Mouse (Mus musculus): ENCODE measurements at regions not wholly inside any gene's neighbourhood (a gene's known extent, or its start where the extent isn't known, plus 50 kb on each side); places are given as distances from the start of the nearest gene placed in this dataset.

- no peak for DNase-seq (ENCODE audit: low spot score in 2 of 2)
Measured at GRCm38 (mm10) chr5:101146345-101146744, 300.8 kb downstream of the Gpat3 start.

- no peak for DNase-seq (ENCODE audit: low spot score in 2 of 2)
Measured at GRCm38 (mm10) chr5:101124941-101125453, 279.5 kb downstream of the Gpat3 start.

- DNase-seq (ENCODE audit: low spot score in 2 of 2), result no peak
Measured at GRCm38 (mm10) chr5:101122914-101123313, 277.4 kb downstream of the Gpat3 start.

- DNase-seq (ENCODE audit: low spot score in 2 of 2), result no peak
Measured at GRCm38 (mm10) chr5:101120509-101121201, 275.1 kb downstream of the Gpat3 start.

GRCm38 (mm10) chr5:101112151-101112769, 266.7 kb downstream of the Gpat3 start:
- no peak for DNase-seq (ENCODE audit: low spot score in 2 of 2)

- no peak for DNase-seq (ENCODE audit: low spot score in 2 of 2)
Measured at GRCm38 (mm10) chr5:101111619-101112018, 266.1 kb downstream of the Gpat3 start.

GRCm38 (mm10) chr5:101100975-101101699, 255.6 kb downstream of the Gpat3 start:
- DNase-seq (ENCODE audit: low spot score in 2 of 2), result no peak

- DNase-seq (ENCODE audit: low spot score in 2 of 2), result no peak
Measured at GRCm38 (mm10) chr5:101091027-101091598, 245.6 kb downstream of the Gpat3 start.

- DNase-seq (ENCODE audit: low spot score in 2 of 2), result no peak
Measured at GRCm38 (mm10) chr5:101090415-101091026, 245.0 kb downstream of the Gpat3 start.

GRCm38 (mm10) chr5:101085199-101085598, 239.7 kb downstream of the Gpat3 start:
- DNase-seq (ENCODE audit: low spot score in 2 of 2), result no peak

- no peak for DNase-seq (ENCODE audit: low spot score in 2 of 2)
Measured at GRCm38 (mm10) chr5:101082611-101083010, 237.1 kb downstream of the Gpat3 start.

- DNase-seq (ENCODE audit: low spot score in 2 of 2), result no peak
Measured at GRCm38 (mm10) chr5:101064308-101064707, 218.8 kb downstream of the Gpat3 start.

GRCm38 (mm10) chr5:101063254-101063653, 217.7 kb downstream of the Gpat3 start:
- DNase-seq (ENCODE audit: low spot score in 2 of 2), result no peak

GRCm38 (mm10) chr5:101051591-101051990, 206.1 kb downstream of the Gpat3 start:
- no peak for DNase-seq (ENCODE audit: low spot score in 2 of 2)

GRCm38 (mm10) chr5:101040488-101040887, 195.0 kb downstream of the Gpat3 start:
- no peak for DNase-seq (ENCODE audit: low spot score in 2 of 2)

- no peak for DNase-seq (ENCODE audit: low spot score in 2 of 2)
Measured at GRCm38 (mm10) chr5:101032968-101033367, 187.5 kb downstream of the Gpat3 start.

- no peak for DNase-seq (ENCODE audit: low spot score in 2 of 2)
Measured at GRCm38 (mm10) chr5:101032147-101032900, 186.8 kb downstream of the Gpat3 start.

- DNase-seq (ENCODE audit: low spot score in 2 of 2), result no peak
Measured at GRCm38 (mm10) chr5:101024796-101025195, 179.3 kb downstream of the Gpat3 start.

- peak in 1 of 2 experiments; percentile 11 for DNase-seq (ENCODE audit: low spot score in 2 of 2)
Measured at GRCm38 (mm10) chr5:101023784-101024183, 178.3 kb downstream of the Gpat3 start.

- peak; percentile 29 to 72 for DNase-seq (ENCODE audit: low spot score in 2 of 2)
Measured at GRCm38 (mm10) chr5:101020784-101021183, 175.3 kb downstream of the Gpat3 start.

GRCm38 (mm10) chr5:101013844-101014243, 168.3 kb downstream of the Gpat3 start:
- no peak for DNase-seq (ENCODE audit: low spot score in 2 of 2)

Measured in left cerebral cortex, adult 8-10 months (tissue).